9 mouse cellular contexts compared by ENCODE assay signal in genomic region chr3:30520751-30521150, GRCm38 (mm10). TPM values are rescaled to one million over a fixed set of nuclear protein-coding genes. Genes with fewer than 3 reads are reported as not detected.
A peak's percentile ranks its signal among the peaks of the same experiment; 100 is the strongest.
DNase-seq lines count a peak whose midpoint lies in the region; ATAC-seq and TF ChIP-seq lines count a peak whose summit lies in the region.
"Not testable (repeated sequence)": the region's sequence is repeated elsewhere in the genome, so short reads cannot be mapped to it uniquely, and the experiment has no call there.
"Had no signal": no experiment of that assay in that cellular context is flagged by ENCODE, and none has a peak within 500 bp of the region (broad histone marks: within the 10 kb centered on the region; RNA-seq: fewer than 3 reads in every experiment).

No protein-coding gene starts in this region.

- H3K4me1 ChIP-seq in E14TG2a.4 (replicated peaks; ENCODE audit: low read depth, low read length), result peaks cover 21% of the 10 kb centered on the region
- H3K4me1 ChIP-seq in kidney, adult 2 months (ENCODE audit: control insufficient read depth, insufficient read depth, low read length); kidney, postnatal 0 days (replicated peaks; ENCODE audit: insufficient read depth, low read length); lung, postnatal 0 days (ENCODE audit: insufficient read depth, low read depth, low read length); stomach, postnatal 0 days (replicated peaks; ENCODE audit: control insufficient read depth, insufficient read depth): not testable (repeated sequence)

- intact Hi-C loops in gastrocnemius, adult 2 months (cut with DNase I), result not testable (repeated sequence)

- not testable (repeated sequence) for H3K9ac ChIP-seq in kidney, postnatal 0 days (ENCODE audit: low read depth, low read length); lung, postnatal 0 days (replicated peaks; ENCODE audit: low read depth); stomach, postnatal 0 days (ENCODE audit: low read length)

- POLR2A ChIA-PET in Patski (lab: Charles Lee), result not testable (repeated sequence)

- not testable (repeated sequence) for TF ChIP-seq POLR2A in kidney, adult 2 months (IDR thresholded peaks at IDR 0.05; ENCODE audit: low read depth, low read length)

- CTCF ChIA-PET in Patski (lab: Charles Lee), result interaction anchor here (1.4 kb wide), 1 partner anchor 10 kb away, joined by 5 read pairs; no protein-coding TSS in a partner anchor

- in situ Hi-C loops in Patski (cut with MboI; ENCODE audit: low pct_unique_long_range_greater_than_20kb), result not testable (repeated sequence)

- not testable (repeated sequence) for TF ChIP-seq EP300 in lung, postnatal 0 days (IDR thresholded peaks at IDR 0.05); stomach, postnatal 0 days (optimal IDR thresholded peaks at IDR 0.05)

- not testable (repeated sequence) for H3K4me2 ChIP-seq in kidney, postnatal 0 days (ENCODE audit: low read length); lung, postnatal 0 days (replicated peaks; ENCODE audit: low read depth, low read length); stomach, postnatal 0 days (replicated peaks; ENCODE audit: low read depth)

- not testable (repeated sequence) for H3K4me3 ChIP-seq in E14TG2a.4 (replicated peaks; ENCODE audit: low read length); gastrocnemius, adult 2 months; kidney, adult 2 months (ENCODE audit: insufficient read depth, low read depth, low read length); kidney, postnatal 0 days (replicated peaks; ENCODE audit: low read depth, low read length); lung, postnatal 0 days (ENCODE audit: low read depth, low read length); stomach, postnatal 0 days (ENCODE audit: low read depth, low read length)

- TF ChIP-seq CTCF in E14TG2a.4 (conservative IDR thresholded peaks at IDR 0.05; ENCODE audit: low read length) (peak; percentile 44), Patski (IDR thresholded peaks at IDR 0.05) (peak; percentile 48)
- peak; percentile 42 for TF ChIP-seq CTCF in gastrocnemius, adult 2 months (IDR thresholded peaks at IDR 0.05)
- TF ChIP-seq CTCF in kidney, adult 2 months (conservative IDR thresholded peaks at IDR 0.05; ENCODE audit: insufficient read depth, insufficient read length, low read depth, low read length), result not testable (repeated sequence)
- TF ChIP-seq CTCF in kidney, postnatal 0 days (IDR thresholded peaks at IDR 0.05; ENCODE audit: low read depth), result peak; percentile 28; the same call in 1 of the 2 replicates
- TF ChIP-seq CTCF in lung, postnatal 0 days (IDR thresholded peaks at IDR 0.05), result peak; percentile 31
- TF ChIP-seq CTCF in stomach, postnatal 0 days (IDR thresholded peaks at IDR 0.05; ENCODE audit: low read depth), result peak; percentile 34

- 51% methylated on average over 3 of the region's 3 CpGs for WGBS in kidney, adult 2 months
- 57% methylated on average over 3 of the region's 3 CpGs for WGBS in kidney, postnatal 0 days
- 55% methylated on average over 3 of the region's 3 CpGs for WGBS in lung, postnatal 0 days
- WGBS in stomach, postnatal 0 days, result 54% methylated on average over 3 of the region's 3 CpGs

- not testable (repeated sequence) for H3K9me3 ChIP-seq in E14TG2a.4 (ENCODE audit: low read length); kidney, postnatal 0 days (replicated peaks; ENCODE audit: low read length); lung, postnatal 0 days (ENCODE audit: low read length); stomach, postnatal 0 days (ENCODE audit: control insufficient read depth, low read length)

- ATAC-seq in Patski; kidney, postnatal 0 days (replicated peaks; ENCODE audit: low FRiP score, low read depth); lung, postnatal 0 days; stomach, postnatal 0 days (ENCODE audit: low FRiP score, low TSS enrichment): not testable (repeated sequence)

- DNase-seq in 416B (ENCODE audit: low read depth), result peak; percentile 41
- DNase-seq in Patski (ENCODE audit: low read depth, low spot score); gastrocnemius, adult 2 months; kidney, postnatal 0 days (ENCODE audit: low spot score); lung, postnatal 0 days (ENCODE audit: low spot score); stomach, postnatal 0 days (ENCODE audit: low spot score): not testable (repeated sequence)
- peak; percentile 7 for DNase-seq in kidney, adult 2 months

- H3K27ac ChIP-seq in gastrocnemius, adult 2 months; kidney, adult 2 months (ENCODE audit: insufficient read depth, low read depth, low read length); kidney, postnatal 0 days; lung, postnatal 0 days (ENCODE audit: low read length); stomach, postnatal 0 days (replicated peaks): not testable (repeated sequence)

- H3K36me3 ChIP-seq in E14TG2a.4 (ENCODE audit: insufficient read depth, low read length); kidney, adult 2 months (ENCODE audit: control insufficient read depth, insufficient read depth, low read length); kidney, postnatal 0 days (ENCODE audit: insufficient read depth, low read length); lung, postnatal 0 days (ENCODE audit: insufficient read depth, low read length); stomach, postnatal 0 days (ENCODE audit: control insufficient read depth, insufficient read depth, low read length): not testable (repeated sequence)

- H3K27me3 ChIP-seq in E14TG2a.4 (ENCODE audit: insufficient read depth, low read length) (peaks cover 16% of the 10 kb centered on the region), Patski (peaks cover 79% of the 10 kb centered on the region)
- not testable (repeated sequence) for H3K27me3 ChIP-seq in kidney, adult 2 months (replicated peaks; ENCODE audit: control insufficient read depth, insufficient read depth, low read length); kidney, postnatal 0 days (ENCODE audit: insufficient read depth, low read length); lung, postnatal 0 days (replicated peaks; ENCODE audit: insufficient read depth, low read length); stomach, postnatal 0 days (ENCODE audit: control insufficient read depth, insufficient read depth, low read length)

RNA-seq across cellular contexts. Expression of gene Mecom, which starts 27.1 kb away (rescaled TPM):
- polyA plus RNA-seq in Patski (2021), result 18.4 TPM
- total RNA-seq in gastrocnemius, adult 2 months (2021), result 1 to 10 TPM; 5.8 to 6.9 TPM
- 12.9 and 16.1 TPM in 2 replicates for polyA plus RNA-seq in kidney, adult 2 months (2012; rRNA removed)
- polyA plus RNA-seq in kidney, postnatal 0 days (2015; fragmentation: Nextera tagmentation; extraction: Ambion mirVana), result 54.7 and 58.1 TPM in 2 replicates
- polyA plus RNA-seq in lung, postnatal 0 days (2015; fragmentation: Nextera tagmentation; extraction: Ambion mirVana), result 22.4 and 29.5 TPM in 2 replicates
- 25.7 and 27.9 TPM in 2 replicates for polyA plus RNA-seq in stomach, postnatal 0 days (2015; fragmentation: Nextera tagmentation; extraction: Ambion mirVana)
- polyA plus RNA-seq: activated CD4-positive, CD25-positive, alpha-beta regulatory T cell, adult 4 months had no signal
